11 mouse cellular contexts compared by ENCODE assay signal in the genomic region with DNA sequence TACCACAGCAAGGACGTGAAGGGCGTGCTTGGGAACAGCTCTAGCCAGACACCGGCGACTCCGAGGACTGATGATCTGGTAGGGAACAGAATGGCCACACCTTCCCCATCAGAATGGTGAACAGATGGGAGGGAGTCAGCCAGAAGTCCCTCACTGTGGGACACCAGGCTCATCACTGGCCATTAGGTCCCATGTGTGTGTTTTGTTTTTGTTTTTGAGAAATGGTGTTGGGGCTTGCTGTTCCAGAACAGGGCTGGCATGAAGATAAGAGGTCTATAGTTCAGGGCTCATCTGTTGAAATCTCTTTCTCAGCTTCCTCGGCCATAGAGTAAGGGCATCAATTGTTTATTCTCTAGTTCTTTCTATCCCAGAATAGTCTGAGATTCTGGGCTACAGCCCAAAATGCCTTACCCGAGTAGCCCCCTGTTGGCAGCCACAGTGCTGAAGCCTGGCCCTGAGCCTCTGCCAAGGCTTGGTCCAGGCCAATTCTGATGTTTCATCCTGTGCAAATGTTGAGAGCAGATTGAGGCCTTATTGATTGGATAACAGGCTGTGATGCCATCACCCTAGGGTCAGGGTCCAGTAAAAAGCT. TPM values are rescaled to one million over a fixed set of nuclear protein-coding genes. Genes with fewer than 3 reads are reported as not detected.
DNase-seq lines count a peak whose midpoint lies in the region; ATAC-seq and TF ChIP-seq lines count a peak whose summit lies in the region.
"Had no signal": no experiment of that assay in that cellular context is flagged by ENCODE, and none has a peak within 500 bp of the region (broad histone marks: within the 10 kb centered on the region; RNA-seq: fewer than 3 reads in every experiment).

No protein-coding gene starts in this region.

- 0 out of 2 replicates have a peak, but pooled peaks cover 3% of the 10 kb centered on the region for H3K36me3 ChIP-seq in heart, postnatal 0 days (replicated peaks; ENCODE audit: control insufficient read depth, insufficient read depth, low read length)
- H3K36me3 ChIP-seq in heart, embryonic 12.5 days: 0 out of 2 replicates have a peak, but pooled peaks cover 7% of the 10 kb centered on the region
- H3K36me3 ChIP-seq in kidney, embryonic 16.5 days (ENCODE audit: insufficient read depth, low read length): no peaks in the 10 kb centered on the region
- H3K36me3 ChIP-seq: heart, embryonic 15.5 days; liver, embryonic 13.5 days had no signal

- ATAC-seq in heart, postnatal 0 days (ENCODE audit: insufficient read depth, low read depth): no peak
- no peak for ATAC-seq in heart, embryonic 12.5 days (ENCODE audit: insufficient number of reproducible peaks, low FRiP score)
- ATAC-seq in kidney, embryonic 16.5 days (ENCODE audit: low FRiP score, low TSS enrichment): no peak

- peak; percentile 15 for TF ChIP-seq CTCF in heart, postnatal 0 days (IDR thresholded peaks at IDR 0.05; ENCODE audit: low read depth)

- no peaks in the 10 kb centered on the region for H3K9me3 ChIP-seq in heart, postnatal 0 days (replicated peaks; ENCODE audit: control insufficient read depth, low read length)
- no peaks in the 10 kb centered on the region for H3K9me3 ChIP-seq in heart, embryonic 12.5 days (replicated peaks)
- no peaks in the 10 kb centered on the region for H3K9me3 ChIP-seq in kidney, embryonic 16.5 days (ENCODE audit: low read length)
- H3K9me3 ChIP-seq: heart, embryonic 15.5 days; liver, embryonic 13.5 days had no signal

- intact Hi-C loops in left cerebral cortex, postnatal 10 days (cut with DNase I): no loop called here

- H3K9ac ChIP-seq in heart, postnatal 0 days (replicated peaks; ENCODE audit: low read depth, low read length): no peak overlapping the region
- H3K9ac ChIP-seq in heart, embryonic 12.5 days: no peak overlapping the region
- H3K9ac ChIP-seq in kidney, embryonic 16.5 days (replicated peaks; ENCODE audit: low read length): no peak overlapping the region
- H3K9ac ChIP-seq: heart, embryonic 15.5 days; liver, embryonic 13.5 days had no signal

- H3K4me2 ChIP-seq in heart, postnatal 0 days (ENCODE audit: low read depth, low read length): no peak overlapping the region
- no peak overlapping the region for H3K4me2 ChIP-seq in heart, embryonic 12.5 days
- H3K4me2 ChIP-seq in kidney, embryonic 16.5 days (replicated peaks; ENCODE audit: low read depth, low read length): no peak overlapping the region
- H3K4me2 ChIP-seq: heart, embryonic 15.5 days; liver, embryonic 13.5 days had no signal

- H3K27me3 ChIP-seq in heart, postnatal 0 days (ENCODE audit: control insufficient read depth, insufficient read depth, low read length): no peaks in the 10 kb centered on the region
- H3K27me3 ChIP-seq in heart, embryonic 12.5 days (replicated peaks): 0 out of 2 replicates have a peak, but pooled peaks cover 18% of the 10 kb centered on the region
- no peaks in the 10 kb centered on the region for H3K27me3 ChIP-seq in kidney, embryonic 16.5 days (ENCODE audit: insufficient read depth, low read length)
- H3K27me3 ChIP-seq: heart, embryonic 15.5 days had no signal

- TF ChIP-seq EP300 in heart, postnatal 0 days (IDR thresholded peaks at IDR 0.05; ENCODE audit: low read depth): no peak

- no peak overlapping the region for H3K27ac ChIP-seq in heart, postnatal 0 days (ENCODE audit: low read depth)
- no peak overlapping the region for H3K27ac ChIP-seq in heart, embryonic 12.5 days (ENCODE audit: poor library complexity, severe bottlenecking)
- no peak overlapping the region for H3K27ac ChIP-seq in kidney, embryonic 16.5 days (ENCODE audit: low read length)
- H3K27ac ChIP-seq: heart, embryonic 15.5 days; liver, embryonic 13.5 days had no signal

- H3K4me3 ChIP-seq in heart, postnatal 0 days (ENCODE audit: low read depth, low read length): no peak overlapping the region
- no peak overlapping the region for H3K4me3 ChIP-seq in heart, embryonic 12.5 days
- no peak overlapping the region for H3K4me3 ChIP-seq in kidney, embryonic 16.5 days (ENCODE audit: low read length)
- H3K4me3 ChIP-seq: heart, embryonic 15.5 days; liver, embryonic 13.5 days had no signal

- H3K4me1 ChIP-seq in heart, postnatal 0 days (ENCODE audit: control insufficient read depth, insufficient read depth): peaks cover 18% of the 10 kb centered on the region
- H3K4me1 ChIP-seq in heart, embryonic 12.5 days (replicated peaks): peaks cover 17% of the 10 kb centered on the region
- peaks cover 11% of the 10 kb centered on the region for H3K4me1 ChIP-seq in kidney, embryonic 16.5 days (ENCODE audit: insufficient read depth, low read length)

- 65% methylated on average over 7 of the region's 7 CpGs for WGBS in heart, postnatal 0 days
- WGBS in heart, embryonic 12.5 days: 70% methylated on average over 7 of the region's 7 CpGs
- WGBS in kidney, embryonic 16.5 days: 75% methylated on average over 7 of the region's 7 CpGs

- DNase-seq in heart, postnatal 0 days (ENCODE audit: low spot score): no peak
- peak; percentile 93 for DNase-seq in adipocyte (ENCODE audit: low spot score)
- DNase-seq in cerebellum, postnatal 36 days: peak; percentile 82 to 85
- DNase-seq in left cerebral cortex, postnatal 10 days (ENCODE audit: extremely low spot score in 1 of 2, low spot score in 2 of 2): peak; percentile 72 to 77
- DNase-seq in thymus, postnatal 36 days: no peak
- DNase-seq in urinary bladder, adult 18-20 months (ENCODE audit: low spot score in 2 of 2): no peak
- DNase-seq: liver, embryonic 13.5 days had no signal

RNA-seq across cellular contexts. Expression of a gene that starts 4.5 kb away (rescaled TPM):
- 12.9 and 19.8 TPM in 2 replicates for total RNA-seq in heart, postnatal 0 days (2014; rRNA removed; ENCODE audit: low replicate concordance)
- polyA plus RNA-seq in heart, postnatal 0 days (2015; fragmentation: Nextera tagmentation; extraction: Ambion mirVana): 37.8 and 42.3 TPM in 2 replicates
- polyA plus RNA-seq in heart, embryonic 12.5 days (2016; fragmentation: Nextera tagmentation; extraction: Ambion mirVana): 13.8 and 14.4 TPM in 2 replicates
- total RNA-seq in left cerebral cortex, postnatal 10 days (2021): 10 to 100 TPM; 75.5 to 88.7 TPM
- 22.2 and 24.8 TPM in 2 replicates for polyA plus RNA-seq in kidney, embryonic 16.5 days (2015; fragmentation: Nextera tagmentation; extraction: Ambion mirVana)

RNA-seq across cellular contexts. Expression of a gene that starts 29.9 kb away (rescaled TPM):
- 37.8 and 56.2 TPM in 2 replicates for total RNA-seq in heart, postnatal 0 days (2014; rRNA removed; ENCODE audit: low replicate concordance)
- polyA plus RNA-seq in heart, postnatal 0 days (2015; fragmentation: Nextera tagmentation; extraction: Ambion mirVana): 19.1 TPM in 2 replicates
- 23.1 and 23.3 TPM in 2 replicates for polyA plus RNA-seq in heart, embryonic 12.5 days (2016; fragmentation: Nextera tagmentation; extraction: Ambion mirVana)
- 10 to 100 TPM; 21.6 to 21.8 TPM for total RNA-seq in left cerebral cortex, postnatal 10 days (2021)
- polyA plus RNA-seq in kidney, embryonic 16.5 days (2015; fragmentation: Nextera tagmentation; extraction: Ambion mirVana): 49.6 and 51.1 TPM in 2 replicates

RNA-seq across cellular contexts. Expression of a gene that starts 51.8 kb away (rescaled TPM):
- not detected in 2 replicates for total RNA-seq in heart, postnatal 0 days (2014; rRNA removed; ENCODE audit: low replicate concordance)
- 0.18 and 0.25 TPM in 2 replicates for polyA plus RNA-seq in heart, postnatal 0 days (2015; fragmentation: Nextera tagmentation; extraction: Ambion mirVana)
- polyA plus RNA-seq in heart, embryonic 12.5 days (2016; fragmentation: Nextera tagmentation; extraction: Ambion mirVana): 1.7 and 1.9 TPM in 2 replicates
- total RNA-seq in left cerebral cortex, postnatal 10 days (2021): not detected
- polyA plus RNA-seq in kidney, embryonic 16.5 days (2015; fragmentation: Nextera tagmentation; extraction: Ambion mirVana): 39.3 and 39.9 TPM in 2 replicates

RNA-seq across cellular contexts. Expression of a gene that starts 53.4 kb away (rescaled TPM):
- total RNA-seq in heart, postnatal 0 days (2014; rRNA removed; ENCODE audit: low replicate concordance): 0.23 TPM in 1 of 2 replicates, not detected in the other
- polyA plus RNA-seq in heart, postnatal 0 days (2015; fragmentation: Nextera tagmentation; extraction: Ambion mirVana): 0.36 and 0.56 TPM in 2 replicates
- 0.13 TPM in 1 of 2 replicates, not detected in the other for polyA plus RNA-seq in heart, embryonic 12.5 days (2016; fragmentation: Nextera tagmentation; extraction: Ambion mirVana)
- total RNA-seq in left cerebral cortex, postnatal 10 days (2021): under 1 TPM; 0.32 to 0.79 TPM
- polyA plus RNA-seq in kidney, embryonic 16.5 days (2015; fragmentation: Nextera tagmentation; extraction: Ambion mirVana): 0.17 and 0.41 TPM in 2 replicates
- polyA plus RNA-seq: small intestine, adult 2 months had no signal

RNA-seq across cellular contexts. Expression of a gene that starts 53.5 kb away (rescaled TPM):
- total RNA-seq in heart, postnatal 0 days (2014; rRNA removed; ENCODE audit: low replicate concordance): not detected in 2 replicates
- not detected in 2 replicates for polyA plus RNA-seq in heart, postnatal 0 days (2015; fragmentation: Nextera tagmentation; extraction: Ambion mirVana)
- polyA plus RNA-seq in heart, embryonic 12.5 days (2016; fragmentation: Nextera tagmentation; extraction: Ambion mirVana): not detected in 2 replicates
- total RNA-seq in left cerebral cortex, postnatal 10 days (2021): not detected
- not detected in 2 replicates for polyA plus RNA-seq in kidney, embryonic 16.5 days (2015; fragmentation: Nextera tagmentation; extraction: Ambion mirVana)
- polyA plus RNA-seq: liver, embryonic 13.5 days; small intestine, adult 2 months had no signal

Comparison
In these comparisons a context has a peak if more than half of its experiments do, and no peak if none do; other contexts are left out.
1. DNase-seq: peak in adipocyte (single experiment), cerebellum, postnatal 36 days (2 of 2) and left cerebral cortex, postnatal 10 days (2 of 2); none in heart, postnatal 0 days (single experiment), thymus, postnatal 36 days (0 of 2) and urinary bladder, adult 18-20 months (0 of 2).
2. RNA of a gene that starts 51.8 kb away (polyA plus RNA-seq): 39.3 to 39.9 TPM in kidney, embryonic 16.5 days; 1.7 to 1.9 TPM in heart, embryonic 12.5 days and 0.18 to 0.25 TPM in heart, postnatal 0 days; every median in the first group is over 10 times any median in the second.